Mouse (Mus musculus) heart, adult 2 months (tissue): Measurements from ENCODE around the gene Cdc40. TPM values are rescaled to one million over a fixed set of nuclear protein-coding genes. Genes with fewer than 3 reads are reported as not detected.
"Not testable (repeated sequence)": the region's sequence is repeated elsewhere in the genome, so short reads cannot be mapped to it uniquely, and the experiment has no call there.

ENCODE experiments used
- DNase-seq, 2 experiments: peaks; one replicate each; pipeline ENCODE4 v3.0.0; 2021
- H3K27ac ChIP-seq: fragments of 200-600 bp; 2 replicates; pipeline ENCODE4 v1.8.1; 2022
- H3K27me3 ChIP-seq: fragments of 200-500 bp; 2 replicates; pipeline ENCODE4 v1.6.1; 2012; ENCODE audit warnings: mild to moderate bottlenecking, low read length, inconsistent platforms, mixed read lengths; ENCODE audit not compliant: control insufficient read depth, insufficient read depth
- H3K36me3 ChIP-seq: fragments of 200-500 bp; 2 replicates; pipeline ENCODE4 v1.6.1; 2012; ENCODE audit warnings: low read length, inconsistent platforms; ENCODE audit not compliant: control insufficient read depth, insufficient read depth
- H3K4me1 ChIP-seq: fragments of 200-500 bp; 2 replicates; pipeline ENCODE4 v1.6.1; 2011; ENCODE audit warnings: low read length; ENCODE audit not compliant: control insufficient read depth, insufficient read depth
- H3K4me3 ChIP-seq: fragments of 200-600 bp; 2 replicates; pipeline ENCODE4 v1.8.1; 2022
- H3K79me2 ChIP-seq: fragments of 200-500 bp; replicated peaks from 2 replicates; pipeline ENCODE4 v1.6.1; 2012; ENCODE audit warnings: mild to moderate bottlenecking, inconsistent platforms, low read length, moderate library complexity, mixed read lengths; ENCODE audit not compliant: control insufficient read depth, insufficient read depth
- H3K9ac ChIP-seq: fragments of 200-500 bp; 2 replicates; pipeline ENCODE4 v1.6.1; 2012; ENCODE audit warnings: low read depth, mild to moderate bottlenecking, control low read depth, inconsistent platforms, low read length, mixed read lengths
- CTCF ChIP-seq: fragments of 200-600 bp; IDR thresholded peaks from 2 replicates; pipeline ENCODE4 v1.8.1; 2022; ENCODE audit warnings: antibody characterized with exemption, mild to moderate bottlenecking, moderate library complexity
- EP300 ChIP-seq: fragments of 200-500 bp; IDR thresholded peaks from 2 replicates; pipeline ENCODE4 v1.6.1; 2011; ENCODE audit warnings: low read depth, low read length, control low read depth; ENCODE audit not compliant: insufficient read depth
- POLR2A ChIP-seq: fragments of 200-500 bp; IDR thresholded peaks from 2 replicates; pipeline ENCODE4 v1.6.1; 2011; ENCODE audit warnings: mild to moderate bottlenecking, low read depth, low read length, control low read depth; ENCODE audit not compliant: insufficient read depth
- WGBS: fragments of 180-500 bp; shearing (Covaris S2); methylation state at CpG from one replicate; pipeline ENCODE4 v1.1.7; 2018; 5-methylcytosine and 5-hydroxymethylcytosine counted together
- intact Hi-C: fragments of 180-260 bp; cut with DNase I; formaldehyde crosslinking; loops from one replicate; pipeline ENCODE4 v1.15.1; 2025
- polyA plus RNA-seq: library from polyadenylated mRNA; depleted of rRNA; stranded (reverse); fragments of >200 nt; gene quantifications from 2 replicates; pipeline ENCODE4 v1.2.3, GENCODE M21; 2012
- total RNA-seq, 2 experiments: library from RNA; stranded (reverse); gene quantifications; 2 replicates each; pipeline ENCODE4 v1.2.3; 2021

Gene Cdc40
- total and polyA plus RNA-seq, 3 experiments: 8.6 to 19.3 (median 18.6) TPM

DNA sequence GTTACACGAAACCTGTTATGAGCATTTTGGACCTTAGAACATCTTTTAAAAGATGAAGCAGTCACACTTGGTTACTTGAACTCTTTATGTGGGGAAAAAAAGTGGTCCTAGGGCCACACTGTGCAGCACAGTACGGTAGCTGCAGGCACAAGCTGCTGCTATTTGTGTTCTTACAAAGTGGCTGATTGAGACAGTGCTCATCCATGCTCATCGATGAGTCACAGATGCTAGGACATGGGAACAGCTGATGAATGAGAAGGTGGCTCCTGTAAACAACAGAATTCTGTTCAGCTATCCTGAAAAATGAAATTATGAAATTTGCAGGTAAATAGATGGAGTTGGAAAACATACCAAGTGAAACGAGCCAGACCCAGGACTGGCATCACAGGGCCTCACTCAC is 55.4 kb downstream of the Cdc40 start:
- Histone ChIP-seq H3K79me2 (no peaks in the 10 kb centered on the region), H3K36me3 (no peaks in the 10 kb centered on the region), H3K4me3 (no peak overlapping the region), H3K27me3 (no peaks in the 10 kb centered on the region), H3K4me1 (no peaks in the 10 kb centered on the region), H3K27ac (no peak overlapping the region), H3K9ac (no peak overlapping the region)
- no peak for DNase-seq
- WGBS: 89% methylated on average over 4 of the region's 4 CpGs
- intact Hi-C loops: no loop called here
- no peak for TF ChIP-seq EP300
- no peak for TF ChIP-seq CTCF
- TF ChIP-seq POLR2A: no peak

DNA sequence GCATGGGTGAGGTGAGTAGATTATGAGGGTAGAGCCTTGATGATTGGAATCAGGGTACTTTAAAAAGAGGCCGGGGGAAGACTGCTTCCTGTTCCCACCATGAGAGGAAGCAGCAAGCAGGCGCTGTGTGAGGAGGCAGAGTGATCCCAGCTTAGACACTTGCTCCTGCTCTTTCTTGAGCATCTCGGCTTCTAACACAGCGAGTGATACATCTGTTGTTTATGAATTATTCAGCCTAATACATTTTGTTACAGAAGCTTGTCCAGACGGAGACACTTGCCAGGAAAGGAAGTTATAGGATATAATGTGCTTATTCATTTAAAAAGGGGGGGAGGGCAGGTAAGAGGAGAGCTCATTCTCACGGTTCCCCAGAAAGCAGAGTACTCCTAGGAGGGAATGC is 57.2 kb downstream of the Cdc40 start:
- Histone ChIP-seq H3K4me1 (no peaks in the 10 kb centered on the region), H3K79me2 (no peaks in the 10 kb centered on the region), H3K36me3 (no peaks in the 10 kb centered on the region), H3K27ac (no peak overlapping the region), H3K4me3 (no peak overlapping the region), H3K9ac (no peak overlapping the region), H3K27me3 (no peaks in the 10 kb centered on the region)
- DNase-seq: no peak
- TF ChIP-seq CTCF (no peak), EP300 (no peak), POLR2A (no peak)
- intact Hi-C loops: no loop called here
- 75% methylated on average over 6 of the region's 6 CpGs for WGBS

DNA sequence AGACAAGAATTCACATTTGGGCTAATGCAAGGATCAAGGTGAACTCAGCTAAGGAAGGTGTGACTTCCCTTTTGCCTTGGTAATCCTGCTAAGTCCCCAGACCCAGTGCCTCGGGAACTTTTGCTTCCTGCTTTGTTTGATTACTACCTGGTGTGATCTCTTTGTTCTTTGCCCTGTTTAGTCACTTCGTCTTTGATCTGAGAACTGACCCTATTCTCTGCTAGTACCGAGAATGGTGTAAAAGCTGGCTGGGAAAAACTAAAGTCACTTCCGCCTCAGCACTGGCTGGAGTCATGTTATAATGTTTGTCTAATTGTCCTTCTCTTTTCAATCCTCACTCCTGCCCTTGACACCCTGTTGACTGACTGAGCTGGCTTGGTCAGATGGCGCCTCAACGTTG is 66.6 kb downstream of the Cdc40 start:
- Histone ChIP-seq H3K4me1 (no peaks in the 10 kb centered on the region), H3K4me3 (no peak overlapping the region), H3K27me3 (no peaks in the 10 kb centered on the region), H3K79me2 (no peaks in the 10 kb centered on the region), H3K9ac (no peak overlapping the region), H3K27ac (no peak overlapping the region), H3K36me3 (no peaks in the 10 kb centered on the region)
- no peak for DNase-seq
- TF ChIP-seq CTCF (no peak), POLR2A (no peak), EP300 (no peak)
- WGBS: 57% methylated on average over 6 of the region's 6 CpGs
- intact Hi-C loops: no loop called here

- no peak for DNase-seq
- peak; percentile 52 for TF ChIP-seq CTCF
- no peak for TF ChIP-seq EP300
- H3K9ac ChIP-seq: no peak overlapping the region
- no peak overlapping the region for H3K4me3 ChIP-seq
- no peaks in the 10 kb centered on the region for H3K27me3 ChIP-seq
- no peaks in the 10 kb centered on the region for H3K79me2 ChIP-seq
- no peaks in the 10 kb centered on the region for H3K4me1 ChIP-seq
- intact Hi-C loops: no loop called here
- no peaks in the 10 kb centered on the region for H3K36me3 ChIP-seq
- WGBS: 75% methylated on average over 4 of the region's 4 CpGs
- H3K27ac ChIP-seq: no peak overlapping the region
Measured at GRCm38 (mm10) chr10:40813627-40814026, 69.5 kb downstream of the Cdc40 start.

GRCm38 (mm10) chr10:40809411-40809910 is 73.7 kb downstream of the Cdc40 start:
- H3K4me3 ChIP-seq, H3K4me1 ChIP-seq, H3K27me3 ChIP-seq, H3K36me3 ChIP-seq, H3K27ac ChIP-seq, intact Hi-C loops, H3K79me2 ChIP-seq, DNase-seq, H3K9ac ChIP-seq: not testable (repeated sequence)
- WGBS: 52% methylated on average over 5 of the region's 5 CpGs

GRCm38 (mm10) chr10:40806221-40806620 is 76.9 kb downstream of the Cdc40 start:
- Histone ChIP-seq H3K27ac (no peak overlapping the region), H3K4me1 (no peaks in the 10 kb centered on the region), H3K27me3 (no peaks in the 10 kb centered on the region), H3K36me3 (no peaks in the 10 kb centered on the region), H3K4me3 (no peak overlapping the region), H3K79me2 (no peaks in the 10 kb centered on the region), H3K9ac (no peak overlapping the region)
- 87% methylated on average over 4 of the region's 4 CpGs for WGBS
- TF ChIP-seq POLR2A (no peak), CTCF (no peak), EP300 (no peak)
- intact Hi-C loops: no loop called here
- DNase-seq: no peak
